Mouse (Mus musculus): ENCODE data around the gene Brap. TPM values are rescaled to one million over a fixed set of nuclear protein-coding genes. Genes with fewer than 3 reads are reported as not detected.

The Brap gene
- polyA plus RNA-seq, 1 experiment: 1.1 TPM

GRCm38 (mm10) chr5:121724678-121725077, 64.3 kb downstream of the Brap start:
- peaks cover 27% of the 10 kb centered on the region for H3K36me3 ChIP-seq (ENCODE audit: control insufficient read depth)
- no peak for TF ChIP-seq TAL1 (IDR thresholded peaks at IDR 0.05; ENCODE audit: low read length)
- TF ChIP-seq GATA1 (IDR thresholded peaks at IDR 0.05; ENCODE audit: low read length): no peak
- no peaks in the 10 kb centered on the region for H3K9me3 ChIP-seq (ENCODE audit: control insufficient read depth, low read length)
- no peaks in the 10 kb centered on the region for H3K27me3 ChIP-seq (ENCODE audit: control insufficient read depth)
- peaks cover 12% of the 10 kb centered on the region for H3K4me1 ChIP-seq (ENCODE audit: control insufficient read depth)
- H3K4me3 ChIP-seq (replicated peaks): no peak overlapping the region

- Histone ChIP-seq H3K4me1 (ENCODE audit: control insufficient read depth) (no peaks in the 10 kb centered on the region; the same call in 1 of the 2 replicates), H3K36me3 (ENCODE audit: control insufficient read depth) (peaks cover 34% of the 10 kb centered on the region), H3K4me3 (replicated peaks) (no peak overlapping the region), H3K27me3 (ENCODE audit: control insufficient read depth) (no peaks in the 10 kb centered on the region), H3K9me3 (ENCODE audit: control insufficient read depth, low read length) (peaks cover 4% of the 10 kb centered on the region)
- TF ChIP-seq TAL1 (IDR thresholded peaks at IDR 0.05; ENCODE audit: low read length): no peak
- TF ChIP-seq GATA1 (IDR thresholded peaks at IDR 0.05; ENCODE audit: low read length): no peak
Observed at GRCm38 (mm10) chr5:121730057-121730456, 69.7 kb downstream of the Brap start.

GRCm38 (mm10) chr5:121736641-121737040, 76.3 kb downstream of the Brap start:
- Histone ChIP-seq H3K4me1 (ENCODE audit: control insufficient read depth) (peaks cover 2% of the 10 kb centered on the region; the same call in 1 of the 2 replicates), H3K36me3 (ENCODE audit: control insufficient read depth) (peaks cover 18% of the 10 kb centered on the region), H3K4me3 (replicated peaks) (no peak overlapping the region), H3K27me3 (ENCODE audit: control insufficient read depth) (no peaks in the 10 kb centered on the region), H3K9me3 (ENCODE audit: control insufficient read depth, low read length) (peaks cover 4% of the 10 kb centered on the region)
- TF ChIP-seq TAL1 (IDR thresholded peaks at IDR 0.05; ENCODE audit: low read length) (no peak), GATA1 (IDR thresholded peaks at IDR 0.05; ENCODE audit: low read length) (no peak)

Other genes with a start within 250 kb of the Brap start
- gene Tmem116, start 208.7 kb upstream of the Brap start, polyA plus RNA-seq (2012): 0.14 TPM in 1 of 2 replicates, not detected in the other
- 14.1 and 15.8 TPM in 2 replicates for gene Erp29, start 208.1 kb upstream of the Brap start, polyA plus RNA-seq (2012)
- gene Adam1b, start 157.1 kb upstream of the Brap start, polyA plus RNA-seq (2012): 0.03 TPM in 1 of 2 replicates, not detected in the other
- gene Adam1a, start 115.1 kb upstream of the Brap start, polyA plus RNA-seq (2012): 0.01 and 0.02 TPM in 2 replicates
- gene Gm42878, start 115.1 kb upstream of the Brap start, polyA plus RNA-seq (2012): 0.01 TPM in 1 of 2 replicates, not detected in the other
- gene Mapkapk5, start 114.7 kb upstream of the Brap start, polyA plus RNA-seq (2012): 7.0 and 9.2 TPM in 2 replicates
- gene Aldh2, start 66.7 kb upstream of the Brap start, polyA plus RNA-seq (2012): 11.0 and 12.8 TPM in 2 replicates
- 0.04 and 0.06 TPM in 2 replicates for gene Acad12, start 41.6 kb upstream of the Brap start, polyA plus RNA-seq (2012)
- gene Acad10, start within 50 bp of the Brap start, polyA plus RNA-seq (2012): 0.05 and 0.09 TPM in 2 replicates
- 11.4 and 12.2 TPM in 2 replicates for gene Atxn2, start 50.8 kb downstream of the Brap start, polyA plus RNA-seq (2012)
- gene Sh2b3, start 177.1 kb downstream of the Brap start, polyA plus RNA-seq (2012): 1.8 and 2.0 TPM in 2 replicates
- 0.16 and 0.17 TPM in 2 replicates for gene Pheta1, start 188.4 kb downstream of the Brap start, polyA plus RNA-seq (2012)

All from erythroblast, embryonic 14.5 days (primary cell).